Mouse (Mus musculus): ENCODE results near the gene Fcho1.
A peak's percentile ranks its signal among the peaks of the same experiment; 100 is the strongest.
"Not testable (repeated sequence)": the region's sequence is repeated elsewhere in the genome, so short reads cannot be mapped to it uniquely, and the experiment has no call there.

GRCm38 (mm10) chr8:71695456-71695855 lies 30.1 kb downstream of the Fcho1 start:
- not testable (repeated sequence) for TF ChIP-seq POLR2A (IDR thresholded peaks at IDR 0.05; ENCODE audit: borderline replicate concordance, control insufficient read depth, low read depth, low read length)
- TF ChIP-seq CTCF (IDR thresholded peaks at IDR 0.05; ENCODE audit: control insufficient read depth, insufficient read depth, low read length): peak; percentile 43; the same call in 1 of the 2 replicates
